Mouse (Mus musculus) lung, postnatal 0 days (tissue): Measurements from ENCODE around the gene Morc2a. TPM values are rescaled to one million over a fixed set of nuclear protein-coding genes. Genes with fewer than 3 reads are reported as not detected.

Source experiments
- ATAC-seq: fragments of 200-750 bp; cut with Nextera tagmentation; 2 replicates; pipeline ENCODE4 v1.8.0; 2017; ENCODE audit warnings: moderate library complexity
- DNase-seq: peaks from one replicate; pipeline ENCODE4 v3.0.0-alpha.2; 2016; ENCODE audit warnings: low spot score
- H3K27ac ChIP-seq: fragments of 300-500 bp; sonication (generic); 2 replicates; pipeline ENCODE4 v1.5.1; 2014; ENCODE audit warnings: antibody characterized with exemption, mild to moderate bottlenecking, low read length, mixed read lengths
- H3K27me3 ChIP-seq: fragments of 300-500 bp; sonication (generic); replicated peaks from 2 replicates; pipeline ENCODE4 v1.6.1; 2014; ENCODE audit warnings: low read length, mixed read lengths; ENCODE audit not compliant: insufficient read depth
- H3K36me3 ChIP-seq: fragments of 300-500 bp; sonication (generic); 2 replicates; pipeline ENCODE4 v1.6.1; 2014; ENCODE audit warnings: low read length, mixed read lengths; ENCODE audit not compliant: insufficient read depth
- H3K4me1 ChIP-seq: fragments of 300-500 bp; sonication (generic); 2 replicates; pipeline ENCODE4 v1.6.1; 2014; ENCODE audit warnings: antibody characterized with exemption, low read depth, low read length, mixed read lengths; ENCODE audit not compliant: insufficient read depth
- H3K4me2 ChIP-seq: fragments of 300-500 bp; sonication (generic); replicated peaks from 2 replicates; pipeline ENCODE4 v1.6.1; 2014; ENCODE audit warnings: low read depth, mild to moderate bottlenecking, low read length, moderate library complexity, mixed read lengths
- H3K4me3 ChIP-seq: fragments of 300-500 bp; sonication (generic); 2 replicates; pipeline ENCODE4 v1.5.1; 2014; ENCODE audit warnings: low read depth, low read length
- H3K9ac ChIP-seq: fragments of 300-500 bp; sonication (generic); replicated peaks from 2 replicates; pipeline ENCODE4 v1.6.1; 2014; ENCODE audit warnings: low read depth, mild to moderate bottlenecking
- H3K9me3 ChIP-seq: fragments of 300-500 bp; sonication (generic); 2 replicates; pipeline ENCODE4 v1.6.1; 2016; ENCODE audit warnings: low read length, mixed read lengths
- CTCF ChIP-seq: IDR thresholded peaks from 2 replicates; pipeline ENCODE4 v1.5.1; 2016; ENCODE audit warnings: antibody characterized with exemption, mild to moderate bottlenecking
- EP300 ChIP-seq: IDR thresholded peaks from 2 replicates; pipeline ENCODE4 v1.6.1; 2016; ENCODE audit warnings: antibody characterized with exemption, mild to moderate bottlenecking, control low read depth
- WGBS: fragments of 180-500 bp; shearing (Covaris S2); extraction: QIAGEN DNeasy Blood & Tissue Kit; methylation state at CpG from one replicate; pipeline ENCODE4 v1.1.7; 2014; 5-methylcytosine and 5-hydroxymethylcytosine counted together
- polyA plus RNA-seq: library from polyadenylated mRNA; unstranded; fragments of >200 nt; fragmentation: Nextera tagmentation; extraction: Ambion mirVana; gene quantifications from 2 replicates; pipeline ENCODE4 v1.2.1, GENCODE M21; 2015

Morc2a gene
- polyA plus RNA-seq, 1 experiment from 2014 or later, result 9.9 TPM

DNA sequence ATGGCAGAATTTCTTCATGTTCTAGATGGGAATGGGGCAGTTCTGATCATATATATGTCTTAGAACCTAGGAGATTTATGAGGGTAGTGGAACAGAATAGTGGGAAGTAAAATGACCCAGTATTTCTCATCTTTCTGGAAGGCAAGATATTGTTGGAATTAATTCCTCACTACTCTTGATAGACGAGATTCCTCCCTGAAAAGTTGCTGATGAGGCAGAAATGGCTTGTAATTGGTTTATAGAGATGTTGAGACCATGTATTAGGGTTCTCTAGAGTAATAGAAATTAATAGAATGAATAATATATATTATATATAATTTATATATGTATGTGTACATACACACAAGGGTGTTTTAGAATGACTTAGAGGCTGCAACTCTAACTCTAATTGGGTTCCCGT lies 13.0 kb downstream of the Morc2a start:
- H3K4me2 ChIP-seq, result no peak overlapping the region
- no peak for ATAC-seq
- H3K9me3 ChIP-seq, result no peaks in the 10 kb centered on the region
- no peaks in the 10 kb centered on the region for H3K27me3 ChIP-seq
- no peaks in the 10 kb centered on the region for H3K4me1 ChIP-seq
- no peak overlapping the region for H3K4me3 ChIP-seq
- TF ChIP-seq EP300 (no peak), CTCF (no peak)
- H3K36me3 ChIP-seq, result peaks cover 13% of the 10 kb centered on the region
- WGBS, result 89% methylated on average over 2 of the region's 2 CpGs
- H3K9ac ChIP-seq, result no peak overlapping the region
- no peak for DNase-seq
- no peak overlapping the region for H3K27ac ChIP-seq

DNA sequence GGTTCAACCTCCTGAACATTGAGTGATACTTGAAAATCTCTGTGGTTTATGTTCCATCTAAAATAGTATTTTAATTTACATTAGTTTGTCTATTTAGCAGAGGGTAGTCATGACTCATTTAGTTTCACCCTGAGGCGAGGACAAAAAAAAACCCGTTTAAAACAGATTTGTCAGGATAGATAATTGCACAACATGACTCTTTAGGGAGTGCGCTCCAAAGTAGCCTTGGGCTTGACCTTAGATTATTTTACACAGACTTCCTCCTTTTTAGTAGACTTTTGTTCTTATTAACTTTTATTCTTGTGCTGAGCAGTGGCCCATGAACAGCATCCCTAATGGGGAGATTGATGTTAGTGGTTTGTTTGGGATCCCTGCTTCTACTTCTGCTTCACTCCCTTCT lies 18.5 kb downstream of the Morc2a start:
- H3K4me2 ChIP-seq, result no peak overlapping the region

DNA sequence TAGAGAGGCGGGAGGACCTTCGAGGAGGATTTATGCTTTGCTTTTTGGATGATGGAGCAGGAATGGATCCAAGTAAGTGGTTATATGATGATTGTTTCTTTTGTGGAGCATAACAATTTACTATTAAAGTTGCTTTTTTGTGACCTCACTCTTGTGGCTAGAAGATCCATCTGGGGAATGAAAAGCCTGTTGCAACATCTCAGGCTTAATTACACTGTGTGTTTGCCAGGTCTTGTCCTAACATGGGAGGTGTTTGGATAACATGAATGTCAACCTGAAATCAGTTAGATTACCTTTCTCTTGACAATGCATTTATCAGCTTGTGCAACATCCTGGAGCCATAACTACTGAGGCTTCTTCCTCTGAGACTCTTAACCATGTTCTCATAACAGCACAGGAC lies 19.8 kb downstream of the Morc2a start:
- no peak for TF ChIP-seq EP300
- TF ChIP-seq CTCF, result no peak
- Histone ChIP-seq H3K27me3 (no peaks in the 10 kb centered on the region), H3K36me3 (peaks cover 26% of the 10 kb centered on the region; the same call in 1 of the 2 replicates), H3K9me3 (no peaks in the 10 kb centered on the region), H3K27ac (no peak overlapping the region), H3K9ac (no peak overlapping the region), H3K4me1 (no peaks in the 10 kb centered on the region), H3K4me3 (no peak overlapping the region), H3K4me2 (no peak overlapping the region)
- ATAC-seq (no peak), DNase-seq (peak; percentile 39)
- WGBS, result 65% methylated on average over 2 of the region's 2 CpGs

More for the DNA sequence above, 18.5 kb downstream of the Morc2a start:
- Histone ChIP-seq H3K36me3 (peaks cover 21% of the 10 kb centered on the region), H3K9ac (no peak overlapping the region), H3K27me3 (no peaks in the 10 kb centered on the region), H3K9me3 (no peaks in the 10 kb centered on the region), H3K27ac (no peak overlapping the region), H3K4me1 (no peaks in the 10 kb centered on the region), H3K4me3 (no peak overlapping the region)
- WGBS, result 43% methylated on average over 3 of the region's 3 CpGs
- DNase-seq (peak; percentile 55), ATAC-seq (no peak; the same call in 1 of the 2 replicates)
- no peak for TF ChIP-seq CTCF
- no peak for TF ChIP-seq EP300

DNA sequence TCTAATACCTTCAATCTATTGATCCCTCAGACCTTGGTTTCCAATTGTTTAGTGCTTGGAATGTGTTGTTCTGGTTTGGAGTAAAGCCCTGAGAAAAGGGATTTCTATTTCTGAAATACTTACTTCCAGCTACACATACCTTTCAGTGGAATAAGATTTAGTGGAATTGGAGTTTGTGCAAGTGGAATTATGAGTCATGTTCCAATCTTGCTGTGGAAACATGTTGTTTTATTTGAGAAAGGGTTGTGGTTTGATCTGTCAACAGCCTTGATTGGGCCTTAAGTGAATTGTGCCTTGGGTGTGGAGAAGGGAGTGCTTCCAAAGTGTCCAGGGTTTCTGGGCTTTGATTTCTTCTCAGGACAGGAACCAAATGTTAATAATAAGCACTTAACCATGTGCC lies 20.9 kb downstream of the Morc2a start:
- no peak for ATAC-seq
- peaks cover 21% of the 10 kb centered on the region; the same call in 1 of the 2 replicates for H3K36me3 ChIP-seq
- H3K4me2 ChIP-seq, result no peak overlapping the region
- peak; percentile 41 for DNase-seq
- no peaks in the 10 kb centered on the region for H3K4me1 ChIP-seq
- H3K27me3 ChIP-seq, result no peaks in the 10 kb centered on the region
- no peak overlapping the region for H3K27ac ChIP-seq
- no peaks in the 10 kb centered on the region for H3K9me3 ChIP-seq
- no peak overlapping the region for H3K4me3 ChIP-seq
- TF ChIP-seq EP300, result no peak
- TF ChIP-seq CTCF, result no peak
- H3K9ac ChIP-seq, result no peak overlapping the region

DNA sequence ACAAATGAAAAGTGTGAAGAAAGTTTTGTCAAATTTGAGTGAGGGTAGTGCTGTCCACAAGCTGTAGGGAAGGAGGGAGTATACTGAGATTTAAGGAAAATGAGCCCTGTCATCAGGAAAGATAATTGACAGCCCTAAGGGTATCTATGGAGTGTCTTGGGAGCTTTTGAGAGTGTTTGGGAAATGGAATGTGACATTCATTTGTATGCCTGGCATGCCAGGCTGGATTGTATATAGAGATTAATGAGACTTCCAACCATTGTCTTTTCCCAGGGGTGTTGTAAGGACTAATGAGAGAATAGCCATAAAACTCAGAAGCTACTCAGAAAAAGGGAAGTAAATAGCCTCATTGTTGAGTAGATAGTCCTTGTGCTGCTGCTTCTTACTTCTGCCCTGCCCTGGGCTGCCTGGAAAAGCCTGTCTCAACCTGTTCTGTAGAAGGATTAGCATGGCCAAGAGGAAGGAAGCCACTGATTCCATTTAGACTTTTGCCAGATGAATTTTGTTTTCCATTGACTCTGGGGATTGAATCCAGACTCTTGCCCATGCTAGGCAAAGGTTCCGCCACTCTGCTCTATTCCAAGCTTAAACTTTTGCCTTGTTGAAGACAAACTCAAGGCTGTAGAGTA lies 22.1 kb downstream of the Morc2a start:
- Histone ChIP-seq H3K36me3 (peaks cover 28% of the 10 kb centered on the region), H3K27ac (no peak overlapping the region), H3K27me3 (no peaks in the 10 kb centered on the region), H3K4me2 (no peak overlapping the region), H3K4me3 (no peak overlapping the region), H3K9ac (no peak overlapping the region), H3K9me3 (no peaks in the 10 kb centered on the region), H3K4me1 (no peaks in the 10 kb centered on the region)
- 97% methylated on average over 1 of the region's 1 CpGs for WGBS
- TF ChIP-seq EP300 (no peak), CTCF (no peak)
- ATAC-seq (no peak), DNase-seq (no peak)

DNA sequence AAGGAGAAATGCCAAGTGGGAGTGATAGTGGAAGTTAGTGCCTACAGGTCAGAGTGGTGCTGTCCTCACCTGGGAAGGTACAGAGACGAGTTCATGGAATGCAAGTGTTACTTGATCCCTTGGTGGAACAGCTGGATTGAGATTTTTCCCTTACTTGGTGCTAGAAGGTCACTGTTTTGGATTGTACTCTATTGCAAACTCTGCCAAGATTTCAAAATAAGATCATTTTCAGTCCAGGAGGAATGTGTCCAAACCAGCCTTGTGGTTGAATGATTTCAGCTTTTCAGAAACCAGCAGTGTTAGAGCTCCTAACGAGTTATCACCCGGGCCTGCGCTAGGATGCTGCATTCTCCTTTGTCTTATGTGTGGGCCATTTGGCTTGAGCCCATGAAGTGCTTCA lies 25.6 kb downstream of the Morc2a start:
- Histone ChIP-seq H3K36me3 (peaks cover 36% of the 10 kb centered on the region), H3K4me2 (no peak overlapping the region)
- WGBS, result 68% methylated on average over 4 of the region's 4 CpGs

DNA sequence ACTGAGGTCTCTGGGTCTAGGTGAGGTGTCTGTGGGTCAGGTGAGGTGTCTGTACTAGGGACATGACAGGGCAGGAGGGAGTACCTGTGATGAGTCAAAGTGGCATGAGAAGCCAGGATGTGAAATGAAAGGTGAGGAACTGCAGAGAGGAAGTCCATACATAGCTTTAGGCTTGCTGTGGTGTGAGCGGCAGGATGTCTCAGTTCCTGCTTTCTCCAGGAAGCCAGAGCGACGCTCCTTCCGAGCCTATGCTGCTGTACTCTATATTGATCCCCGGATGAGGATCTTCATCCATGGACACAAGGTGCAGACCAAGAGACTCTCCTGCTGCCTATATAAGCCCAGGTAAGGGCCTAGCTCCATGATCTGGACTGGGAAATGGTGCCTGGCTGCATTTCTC lies 27.4 kb downstream of the Morc2a start:
- Histone ChIP-seq H3K36me3 (peaks cover 46% of the 10 kb centered on the region), H3K27ac (no peak overlapping the region), H3K27me3 (no peaks in the 10 kb centered on the region), H3K4me3 (no peak overlapping the region), H3K9ac (no peak overlapping the region), H3K4me2 (no peak overlapping the region), H3K4me1 (no peaks in the 10 kb centered on the region), H3K9me3 (no peaks in the 10 kb centered on the region)
- WGBS, result 73% methylated on average over 5 of the region's 5 CpGs
- TF ChIP-seq CTCF (no peak), EP300 (no peak)
- ATAC-seq, result no peak
- no peak for DNase-seq

More for the DNA sequence above, 25.6 kb downstream of the Morc2a start:
- H3K4me3 ChIP-seq, result no peak overlapping the region
- H3K9me3 ChIP-seq, result no peaks in the 10 kb centered on the region
- no peak; the same call in 1 of the 2 replicates for ATAC-seq
- H3K27me3 ChIP-seq, result no peaks in the 10 kb centered on the region
- peak; percentile 62 for DNase-seq
- no peaks in the 10 kb centered on the region for H3K4me1 ChIP-seq
- H3K9ac ChIP-seq, result no peak overlapping the region
- H3K27ac ChIP-seq, result no peak overlapping the region
- TF ChIP-seq EP300 (no peak), CTCF (no peak)
